Mouse (Mus musculus): ENCODE measurements around the gene 2810459M11Rik. TPM values are rescaled to one million over a fixed set of nuclear protein-coding genes. Genes with fewer than 3 reads are reported as not detected.

Gene 2810459M11Rik
- total and polyA plus RNA-seq, 2 experiments: 39.0 to 66.2 TPM

- TF ChIP-seq POLR2A (IDR thresholded peaks at IDR 0.05; ENCODE audit: extremely low read depth, insufficient read depth, low read length): no peak
- TF ChIP-seq CTCF (IDR thresholded peaks at IDR 0.05; ENCODE audit: low read depth, low read length): no peak
- no peak for DNase-seq (ENCODE audit: extremely low read depth, low read depth, low spot score)
These were observed 48.8 kb downstream of the 2810459M11Rik start for GRCm38 (mm10) chr1:86094413-86094812.

GRCm38 (mm10) chr1:86105054-86105453 is 59.4 kb downstream of the 2810459M11Rik start:
- 100% methylated on average over 1 of the region's 1 CpGs for WGBS
- Histone ChIP-seq H3K27me3 (ENCODE audit: control insufficient read depth, insufficient read depth, low read length) (no peaks in the 10 kb centered on the region), H3K9ac (ENCODE audit: low read depth, low read length) (no peak overlapping the region), H3K4me3 (ENCODE audit: insufficient read depth, low read depth, low read length) (no peak overlapping the region), H3K36me3 (ENCODE audit: control insufficient read depth, insufficient read depth, low read length) (peaks cover 27% of the 10 kb centered on the region), H3K27ac (replicated peaks; ENCODE audit: insufficient read depth, low read depth, low read length) (no peak overlapping the region), H3K4me1 (ENCODE audit: control insufficient read depth, insufficient read depth, low read length) (no peaks in the 10 kb centered on the region), H3K79me2 (ENCODE audit: control insufficient read depth, insufficient read depth, low read length) (peaks cover 3% of the 10 kb centered on the region; the same call in 1 of the 2 replicates)
- TF ChIP-seq POLR2A (IDR thresholded peaks at IDR 0.05; ENCODE audit: extremely low read depth, insufficient read depth, low read length) (no peak), CTCF (IDR thresholded peaks at IDR 0.05; ENCODE audit: low read depth, low read length) (no peak)
- no peak for DNase-seq (ENCODE audit: extremely low read depth, low read depth, low spot score)

More at GRCm38 (mm10) chr1:86094413-86094812, 48.8 kb downstream of the 2810459M11Rik start:
- H3K4me3 ChIP-seq (ENCODE audit: insufficient read depth, low read depth, low read length): no peak overlapping the region
- H3K27me3 ChIP-seq (ENCODE audit: control insufficient read depth, insufficient read depth, low read length): no peaks in the 10 kb centered on the region
- peaks cover 60% of the 10 kb centered on the region for H3K36me3 ChIP-seq (ENCODE audit: control insufficient read depth, insufficient read depth, low read length)
- H3K9ac ChIP-seq (ENCODE audit: low read depth, low read length): no peak overlapping the region
- no peak overlapping the region for H3K27ac ChIP-seq (replicated peaks; ENCODE audit: insufficient read depth, low read depth, low read length)
- H3K79me2 ChIP-seq (ENCODE audit: control insufficient read depth, insufficient read depth, low read length): no peaks in the 10 kb centered on the region; the same call in 1 of the 2 replicates
- no peaks in the 10 kb centered on the region for H3K4me1 ChIP-seq (ENCODE audit: control insufficient read depth, insufficient read depth, low read length)
- 83% methylated on average over 7 of the region's 7 CpGs for WGBS

Other genes starting within 250 kb of the 2810459M11Rik start
- gene Itm2c, start 151.6 kb upstream of the 2810459M11Rik start, total RNA-seq (2014; rRNA removed): 39.1 and 41.1 TPM in 2 replicates
- 48.3 and 60.1 TPM in 2 replicates for gene Itm2c, start 151.6 kb upstream of the 2810459M11Rik start, polyA plus RNA-seq (2012; rRNA removed)
- not detected in 2 replicates for gene 4933407L21Rik, start 117.4 kb upstream of the 2810459M11Rik start, total RNA-seq (2014; rRNA removed)
- not detected in 2 replicates for gene 4933407L21Rik, start 117.4 kb upstream of the 2810459M11Rik start, polyA plus RNA-seq (2012; rRNA removed)
- 0.09 and 0.20 TPM in 2 replicates for gene Gpr55, start 84.9 kb upstream of the 2810459M11Rik start, total RNA-seq (2014; rRNA removed)
- gene Gpr55, start 84.9 kb upstream of the 2810459M11Rik start, polyA plus RNA-seq (2012; rRNA removed): 0.04 TPM in 1 of 2 replicates, not detected in the other
- not detected in 2 replicates for gene Spata3, start 29.0 kb upstream of the 2810459M11Rik start, total RNA-seq (2014; rRNA removed)
- not detected in 2 replicates for gene Spata3, start 29.0 kb upstream of the 2810459M11Rik start, polyA plus RNA-seq (2012; rRNA removed)
- 81.6 and 85.1 TPM in 2 replicates for gene Psmd1, start 18.5 kb downstream of the 2810459M11Rik start, total RNA-seq (2014; rRNA removed)
- 57.3 and 61.3 TPM in 2 replicates for gene Psmd1, start 18.5 kb downstream of the 2810459M11Rik start, polyA plus RNA-seq (2012; rRNA removed)
- not detected in 2 replicates for gene Htr2b, start 66.1 kb downstream of the 2810459M11Rik start, total RNA-seq (2014; rRNA removed)
- not detected in 2 replicates for gene Htr2b, start 66.1 kb downstream of the 2810459M11Rik start, polyA plus RNA-seq (2012; rRNA removed)
- not detected in 2 replicates for gene Gm21972, start 87.8 kb downstream of the 2810459M11Rik start, total RNA-seq (2014; rRNA removed)
- gene Gm21972, start 87.8 kb downstream of the 2810459M11Rik start, polyA plus RNA-seq (2012; rRNA removed): 0.39 TPM in 1 of 2 replicates, not detected in the other
- gene Armc9, start 108.9 kb downstream of the 2810459M11Rik start, total RNA-seq (2014; rRNA removed): 4.3 and 4.4 TPM in 2 replicates
- gene Armc9, start 108.9 kb downstream of the 2810459M11Rik start, polyA plus RNA-seq (2012; rRNA removed): 2.6 and 3.2 TPM in 2 replicates